Comparison of ENCODE assay signal across 8 mouse cellular contexts in genomic region chr4:136750578-136751338, GRCm38 (mm10).
DNase-seq lines count a peak whose midpoint lies in the region; ATAC-seq and TF ChIP-seq lines count a peak whose summit lies in the region.
"Had no signal": no experiment of that assay in that cellular context is flagged by ENCODE, and none has a peak within 500 bp of the region (broad histone marks: within the 10 kb centered on the region; RNA-seq: fewer than 3 reads in every experiment).

No protein-coding gene starts in this region.

- peaks cover 35% of the 10 kb centered on the region for H3K27me3 ChIP-seq in E14TG2a.4 (ENCODE audit: insufficient read depth, low read length)
- peaks cover 5% of the 10 kb centered on the region; the same call in 1 of the 2 replicates for H3K27me3 ChIP-seq in hindbrain, embryonic 10.5 days (ENCODE audit: insufficient read depth, poor library complexity, severe bottlenecking)
- H3K27me3 ChIP-seq in midbrain, embryonic 15.5 days (replicated peaks), result no peaks in the 10 kb centered on the region

- peak overlapping the region; percentile 28 for H3K9ac ChIP-seq in midbrain, embryonic 15.5 days

- no peaks in the 10 kb centered on the region for H3K9me3 ChIP-seq in E14TG2a.4 (ENCODE audit: low read length)
- H3K9me3 ChIP-seq in hindbrain, embryonic 10.5 days, result no peaks in the 10 kb centered on the region
- no peaks in the 10 kb centered on the region for H3K9me3 ChIP-seq in midbrain, embryonic 15.5 days

- peak overlapping the region; percentile 96 for H3K27ac ChIP-seq in hindbrain, embryonic 10.5 days
- peak overlapping the region; percentile 89 for H3K27ac ChIP-seq in midbrain, embryonic 15.5 days

- peaks cover 90% of the 10 kb centered on the region for H3K4me1 ChIP-seq in E14TG2a.4 (replicated peaks; ENCODE audit: low read depth, low read length)
- peaks cover 100% of the 10 kb centered on the region for H3K4me1 ChIP-seq in hindbrain, embryonic 10.5 days (replicated peaks)
- H3K4me1 ChIP-seq in midbrain, embryonic 15.5 days, result peaks cover 83% of the 10 kb centered on the region

- H3K4me2 ChIP-seq in midbrain, embryonic 15.5 days, result peak overlapping the region; percentile 23

- WGBS in hindbrain, embryonic 10.5 days, result 5% methylated on average over 19 of the region's 19 CpGs
- 3% methylated on average over 19 of the region's 19 CpGs for WGBS in midbrain, embryonic 15.5 days

- peak; percentile 41 for ATAC-seq in midbrain, embryonic 15.5 days (replicated peaks)
- no peak for ATAC-seq in erythroid progenitor cell, adult 5-6 weeks (replicated peaks; ENCODE audit: low FRiP score, poor library complexity, severe bottlenecking)

- TF ChIP-seq CTCF in E14TG2a.4 (conservative IDR thresholded peaks at IDR 0.05; ENCODE audit: low read length), result no peak

- peak overlapping the region; percentile 60 for H3K4me3 ChIP-seq in E14TG2a.4 (replicated peaks; ENCODE audit: low read length)
- H3K4me3 ChIP-seq in hindbrain, embryonic 10.5 days, result peak overlapping the region; percentile 20
- H3K4me3 ChIP-seq in midbrain, embryonic 15.5 days, result no peak overlapping the region

- H3K36me3 ChIP-seq in E14TG2a.4 (ENCODE audit: insufficient read depth, low read length), result no peaks in the 10 kb centered on the region
- no peaks in the 10 kb centered on the region for H3K36me3 ChIP-seq in hindbrain, embryonic 10.5 days
- no peaks in the 10 kb centered on the region for H3K36me3 ChIP-seq in midbrain, embryonic 15.5 days (replicated peaks)

- peak; percentile 88 for DNase-seq in R1 (ENCODE audit: low read depth, low spot score)
- peak; percentile 77 for DNase-seq in hindbrain, embryonic 10.5 days (ENCODE audit: low spot score)
- DNase-seq in urinary bladder, adult 2 months (ENCODE audit: low spot score), result no peak
- no peak for DNase-seq in layer of hippocampus, postnatal 25 days (ENCODE audit: extremely low spot score in 1 of 2, low spot score in 1 of 2)
- DNase-seq: kidney, postnatal 10 days had no signal

Comparison
In these comparisons a context has a peak if more than half of its experiments do, and no peak if none do; other contexts are left out.
1. DNase-seq: peak in R1 (single experiment) and hindbrain, embryonic 10.5 days (single experiment); none in urinary bladder, adult 2 months (single experiment) and layer of hippocampus, postnatal 25 days (0 of 2).